Mouse (Mus musculus): ENCODE results near the gene Smim26. TPM values are rescaled to one million over a fixed set of nuclear protein-coding genes. Genes with fewer than 3 reads are reported as not detected.

The Smim26 gene
- polyA plus RNA-seq, 1 experiment from 2014 or later, result 41.7 TPM

- Histone ChIP-seq H3K36me3 (ENCODE audit: control insufficient read depth, insufficient read depth, low read length) (no peaks in the 10 kb centered on the region), H3K9me3 (ENCODE audit: control insufficient read depth, low read length) (no peaks in the 10 kb centered on the region), H3K27me3 (replicated peaks; ENCODE audit: control insufficient read depth, insufficient read depth, low read length) (no peaks in the 10 kb centered on the region), H3K9ac (ENCODE audit: low read length) (no peak overlapping the region), H3K4me3 (ENCODE audit: low read depth, low read length) (no peak overlapping the region), H3K4me2 (ENCODE audit: low read length) (no peak overlapping the region), H3K4me1 (replicated peaks; ENCODE audit: control insufficient read depth, insufficient read depth, low read length) (no peaks in the 10 kb centered on the region), H3K27ac (ENCODE audit: low read depth) (no peak overlapping the region)
- DNase-seq (ENCODE audit: low spot score), result no peak
- 83% methylated on average over 7 of the region's 7 CpGs for WGBS
- ATAC-seq (replicated peaks; ENCODE audit: low FRiP score, low TSS enrichment, low read depth), result no peak
Observed at GRCm38 (mm10) chr2:144640101-144640500, 46.2 kb downstream of the Smim26 start.

GRCm38 (mm10) chr2:144641991-144642390 lies 48.1 kb downstream of the Smim26 start:
- DNase-seq (ENCODE audit: low spot score) (no peak), ATAC-seq (replicated peaks; ENCODE audit: low FRiP score, low TSS enrichment, low read depth) (no peak)
- Histone ChIP-seq H3K4me2 (ENCODE audit: low read length) (no peak overlapping the region), H3K9me3 (ENCODE audit: control insufficient read depth, low read length) (no peaks in the 10 kb centered on the region), H3K27ac (ENCODE audit: low read depth) (no peak overlapping the region), H3K4me3 (ENCODE audit: low read depth, low read length) (no peak overlapping the region), H3K9ac (ENCODE audit: low read length) (no peak overlapping the region), H3K4me1 (replicated peaks; ENCODE audit: control insufficient read depth, insufficient read depth, low read length) (no peaks in the 10 kb centered on the region), H3K36me3 (ENCODE audit: control insufficient read depth, insufficient read depth, low read length) (no peaks in the 10 kb centered on the region), H3K27me3 (replicated peaks; ENCODE audit: control insufficient read depth, insufficient read depth, low read length) (no peaks in the 10 kb centered on the region)
- 95% methylated on average over 4 of the region's 4 CpGs for WGBS

Small RNAs within 50 kb of the gene (microRNA-seq; reads per million reads assigned to microRNA genes)
- not detected for gene Gm24823

Other genes with a start within 250 kb of the Smim26 start
- 43.8 and 43.9 TPM in 2 replicates for gene Kat14, start 225.1 kb upstream of the Smim26 start, polyA plus RNA-seq (2014; fragmentation: Nextera tagmentation; extraction: Ambion mirVana)
- 2.2 TPM in 2 replicates for gene Pet117, start 225.1 kb upstream of the Smim26 start, polyA plus RNA-seq (2014; fragmentation: Nextera tagmentation; extraction: Ambion mirVana)
- gene Dzank1, start 66.6 kb upstream of the Smim26 start, polyA plus RNA-seq (2014; fragmentation: Nextera tagmentation; extraction: Ambion mirVana), result 0.82 and 2.2 TPM in 2 replicates
- gene Polr3f, start 66.3 kb upstream of the Smim26 start, polyA plus RNA-seq (2014; fragmentation: Nextera tagmentation; extraction: Ambion mirVana), result 23.5 and 27.7 TPM in 2 replicates
- 58.8 and 64.3 TPM in 2 replicates for gene Rbbp9, start 43.2 kb upstream of the Smim26 start, polyA plus RNA-seq (2014; fragmentation: Nextera tagmentation; extraction: Ambion mirVana)
- gene Sec23b, start 37.8 kb upstream of the Smim26 start, polyA plus RNA-seq (2014; fragmentation: Nextera tagmentation; extraction: Ambion mirVana), result 84.9 and 92.7 TPM in 2 replicates
- 47.8 and 53.5 TPM in 2 replicates for gene Dtd1, start 5.8 kb downstream of the Smim26 start, polyA plus RNA-seq (2014; fragmentation: Nextera tagmentation; extraction: Ambion mirVana)
- gene Scp2d1, start 229.6 kb downstream of the Smim26 start, polyA plus RNA-seq (2014; fragmentation: Nextera tagmentation; extraction: Ambion mirVana), result not detected in 2 replicates

All from intestine, embryonic 14.5 days (tissue).